Mouse (Mus musculus) cerebellum, adult 2 months (tissue): ENCODE measurements around the gene Stat5a.

Experiments
- CTCF ChIP-seq: fragments of 200-500 bp; IDR thresholded peaks from 2 replicates; pipeline ENCODE4 v1.5.1; 2011; ENCODE audit warnings: low read depth, mild to moderate bottlenecking, control low read depth, low read length, moderate library complexity, borderline replicate concordance; ENCODE audit not compliant: insufficient read depth
- POLR2A ChIP-seq: fragments of 200-500 bp; IDR thresholded peaks from 2 replicates; pipeline ENCODE4 v1.6.1; 2011; ENCODE audit warnings: low read length, control low read depth, borderline replicate concordance; ENCODE audit not compliant: insufficient read depth

GRCm38 (mm10) chr11:100847572-100847971 lies 11.6 kb upstream of the Stat5a start:
- no peak for TF ChIP-seq CTCF
- TF ChIP-seq POLR2A = no peak
